Mouse (Mus musculus): ENCODE data around the gene Chil5. TPM values are rescaled to one million over a fixed set of nuclear protein-coding genes. Genes with fewer than 3 reads are reported as not detected.
"Not testable (repeated sequence)": the region's sequence is repeated elsewhere in the genome, so short reads cannot be mapped to it uniquely, and the experiment has no call there.

Chil5 gene
- polyA plus RNA-seq (2014; fragmentation: Nextera tagmentation; extraction: Ambion mirVana) = 0.34 TPM in 1 of 2 replicates, not detected in the other

GRCm38 (mm10) chr3:106032781-106033180 is at the start of gene Chil5:
TSS of gene Chil5 (minus strand) at chr3:106032814.
- no peak within 1 kb of the TSS for H3K9ac ChIP-seq (ENCODE audit: low read length)
- WGBS = 59% methylated on average over 1 of the region's 1 CpGs
- no peaks in the 10 kb centered on the region for H3K36me3 ChIP-seq (ENCODE audit: control insufficient read depth, insufficient read depth, low read length)
- H3K4me2 ChIP-seq (ENCODE audit: low read length) = no peak within 1 kb of the TSS
- H3K27me3 ChIP-seq (ENCODE audit: control insufficient read depth, insufficient read depth, low read length) = no peaks in the 10 kb centered on the region
- H3K4me3 ChIP-seq (ENCODE audit: control insufficient read depth in 1 of 2, insufficient read depth in 1 of 2, low read depth in 1 of 2, low read length in 2 of 2) = no peak within 1 kb of the TSS
- H3K27ac ChIP-seq (replicated peaks in 1 of 2; ENCODE audit: control insufficient read depth in 1 of 2, insufficient read depth in 1 of 2, low read depth in 2 of 2, low read length in 2 of 2) = no peak within 1 kb of the TSS
- H3K9me3 ChIP-seq (ENCODE audit: control insufficient read depth, low read length) = no peaks in the 10 kb centered on the region
- ATAC-seq (ENCODE audit: insufficient number of reproducible peaks, insufficient read depth, low FRiP score, low read depth) = no peak
- no peaks in the 10 kb centered on the region for H3K4me1 ChIP-seq (ENCODE audit: control insufficient read depth in 2 of 2, insufficient read depth in 2 of 2, low read length in 2 of 2)

DNA sequence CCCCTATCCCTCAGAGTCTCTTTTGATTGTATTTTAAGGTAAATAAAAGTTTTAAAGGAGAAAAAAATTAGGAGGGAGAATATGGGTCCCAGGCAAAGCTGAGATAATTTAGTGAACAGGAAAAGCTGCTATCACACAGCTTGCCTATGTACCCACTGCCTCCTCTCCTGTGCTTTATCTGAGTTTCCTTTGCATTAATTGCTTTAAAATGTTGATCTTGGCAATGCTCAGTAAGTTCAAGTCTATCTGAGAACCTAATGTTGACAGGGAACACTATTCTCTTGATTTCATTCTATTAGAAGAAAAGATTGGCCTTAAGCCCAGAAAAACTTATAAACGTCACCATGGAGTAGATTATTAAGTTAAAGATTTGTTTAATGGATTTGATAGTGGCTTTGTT is 42.2 kb upstream of the Chil5 start:
- Histone ChIP-seq H3K9me3 (ENCODE audit: control insufficient read depth, low read length) (no peaks in the 10 kb centered on the region), H3K4me2 (ENCODE audit: low read length) (no peak overlapping the region), H3K27ac (replicated peaks in 1 of 2; ENCODE audit: control insufficient read depth in 1 of 2, insufficient read depth in 1 of 2, low read depth in 2 of 2, low read length in 2 of 2) (no peak overlapping the region), H3K9ac (ENCODE audit: low read length) (no peak overlapping the region), H3K4me3 (ENCODE audit: control insufficient read depth in 1 of 2, insufficient read depth in 1 of 2, low read depth in 1 of 2, low read length in 2 of 2) (no peak overlapping the region), H3K36me3 (ENCODE audit: control insufficient read depth, insufficient read depth, low read length) (no peaks in the 10 kb centered on the region), H3K27me3 (ENCODE audit: control insufficient read depth, insufficient read depth, low read length) (no peaks in the 10 kb centered on the region), H3K4me1 (ENCODE audit: control insufficient read depth in 2 of 2, insufficient read depth in 2 of 2, low read length in 2 of 2) (no peaks in the 10 kb centered on the region)
- ATAC-seq (ENCODE audit: insufficient number of reproducible peaks, insufficient read depth, low FRiP score, low read depth) = no peak
- WGBS = 47% methylated on average over 1 of the region's 1 CpGs

GRCm38 (mm10) chr3:106070994-106071393 is 38.4 kb upstream of the Chil5 start:
- Histone ChIP-seq H3K9ac (ENCODE audit: low read length) (no peak overlapping the region), H3K4me2 (ENCODE audit: low read length) (no peak overlapping the region), H3K36me3 (ENCODE audit: control insufficient read depth, insufficient read depth, low read length) (no peaks in the 10 kb centered on the region), H3K27ac (replicated peaks in 1 of 2; ENCODE audit: control insufficient read depth in 1 of 2, insufficient read depth in 1 of 2, low read depth in 2 of 2, low read length in 2 of 2) (no peak overlapping the region), H3K4me3 (ENCODE audit: control insufficient read depth in 1 of 2, insufficient read depth in 1 of 2, low read depth in 1 of 2, low read length in 2 of 2) (no peak overlapping the region), H3K4me1 (ENCODE audit: control insufficient read depth in 2 of 2, insufficient read depth in 2 of 2, low read length in 2 of 2) (no peaks in the 10 kb centered on the region), H3K9me3 (ENCODE audit: control insufficient read depth, low read length) (no peaks in the 10 kb centered on the region), H3K27me3 (ENCODE audit: control insufficient read depth, insufficient read depth, low read length) (no peaks in the 10 kb centered on the region)
- ATAC-seq (ENCODE audit: insufficient number of reproducible peaks, insufficient read depth, low FRiP score, low read depth) = no peak
- WGBS = 70% methylated on average over 2 of the region's 2 CpGs

- 27% methylated on average over 5 of the region's 5 CpGs for WGBS
- not testable (repeated sequence) for H3K4me3 ChIP-seq (ENCODE audit: control insufficient read depth in 1 of 2, insufficient read depth in 1 of 2, low read depth in 1 of 2, low read length in 2 of 2); H3K4me2 ChIP-seq (ENCODE audit: low read length); H3K27ac ChIP-seq (replicated peaks in 1 of 2; ENCODE audit: control insufficient read depth in 1 of 2, insufficient read depth in 1 of 2, low read depth in 2 of 2, low read length in 2 of 2); H3K4me1 ChIP-seq (ENCODE audit: control insufficient read depth in 2 of 2, insufficient read depth in 2 of 2, low read length in 2 of 2); H3K9me3 ChIP-seq (ENCODE audit: control insufficient read depth, low read length); H3K9ac ChIP-seq (ENCODE audit: low read length); ATAC-seq (ENCODE audit: insufficient number of reproducible peaks, insufficient read depth, low FRiP score, low read depth); H3K27me3 ChIP-seq (ENCODE audit: control insufficient read depth, insufficient read depth, low read length); H3K36me3 ChIP-seq (ENCODE audit: control insufficient read depth, insufficient read depth, low read length)
Measured at GRCm38 (mm10) chr3:106067707-106068106, 35.1 kb upstream of the Chil5 start.

DNA sequence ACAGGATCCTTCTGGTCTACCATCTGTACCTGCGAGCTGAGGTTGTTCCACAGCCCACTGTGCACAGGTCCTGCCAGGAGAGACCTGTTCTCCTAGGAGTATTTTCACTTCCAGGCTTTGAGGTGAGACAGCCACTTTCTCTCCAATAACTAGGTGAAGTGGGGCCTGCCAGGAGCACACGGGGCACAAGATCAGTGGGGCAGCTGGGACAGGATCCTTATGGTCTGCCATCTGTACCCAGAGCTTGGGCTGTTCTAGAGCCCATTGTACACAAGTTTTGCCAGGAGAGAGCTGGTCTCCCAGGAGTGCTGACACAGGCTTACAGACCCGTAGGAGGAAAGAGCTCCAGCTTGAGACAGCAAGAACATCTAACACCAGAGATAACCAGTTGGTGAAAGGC is 25.4 kb upstream of the Chil5 start:
- Histone ChIP-seq H3K27ac (replicated peaks in 1 of 2; ENCODE audit: control insufficient read depth in 1 of 2, insufficient read depth in 1 of 2, low read depth in 2 of 2, low read length in 2 of 2) (no peak overlapping the region), H3K4me1 (ENCODE audit: control insufficient read depth in 2 of 2, insufficient read depth in 2 of 2, low read length in 2 of 2) (no peaks in the 10 kb centered on the region), H3K4me3 (ENCODE audit: control insufficient read depth in 1 of 2, insufficient read depth in 1 of 2, low read depth in 1 of 2, low read length in 2 of 2) (no peak overlapping the region), H3K27me3 (ENCODE audit: control insufficient read depth, insufficient read depth, low read length) (no peaks in the 10 kb centered on the region), H3K9ac (ENCODE audit: low read length) (no peak overlapping the region), H3K9me3 (ENCODE audit: control insufficient read depth, low read length) (no peaks in the 10 kb centered on the region), H3K36me3 (ENCODE audit: control insufficient read depth, insufficient read depth, low read length) (no peaks in the 10 kb centered on the region), H3K4me2 (ENCODE audit: low read length) (no peak overlapping the region)
- WGBS = 64% methylated on average over 3 of the region's 3 CpGs
- ATAC-seq (ENCODE audit: insufficient number of reproducible peaks, insufficient read depth, low FRiP score, low read depth) = no peak

DNA sequence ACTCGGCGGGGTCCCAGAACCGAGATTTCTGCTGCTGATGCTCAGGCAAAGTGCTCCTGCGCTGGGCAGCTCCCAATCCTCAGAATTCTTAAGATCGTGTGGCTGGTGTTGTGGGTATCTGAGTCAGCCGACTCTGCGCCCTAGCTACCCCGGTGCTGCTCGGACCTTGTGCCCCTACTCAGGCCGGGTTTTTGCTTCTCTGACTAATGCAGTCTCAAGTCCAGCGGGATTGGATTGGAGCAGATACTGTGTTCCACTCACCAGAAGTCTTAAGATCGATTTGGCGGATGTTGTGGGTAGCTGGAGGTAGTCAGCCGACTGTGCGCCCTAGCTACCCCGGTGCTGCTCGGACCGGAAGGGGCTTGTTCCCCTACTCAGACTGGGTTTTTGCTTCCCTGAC is 19.3 kb upstream of the Chil5 start:
- Histone ChIP-seq H3K4me3 (ENCODE audit: control insufficient read depth in 1 of 2, insufficient read depth in 1 of 2, low read depth in 1 of 2, low read length in 2 of 2) (no peak overlapping the region), H3K4me1 (ENCODE audit: control insufficient read depth in 2 of 2, insufficient read depth in 2 of 2, low read length in 2 of 2) (no peaks in the 10 kb centered on the region), H3K36me3 (ENCODE audit: control insufficient read depth, insufficient read depth, low read length) (no peaks in the 10 kb centered on the region), H3K9me3 (ENCODE audit: control insufficient read depth, low read length) (no peaks in the 10 kb centered on the region), H3K4me2 (ENCODE audit: low read length) (no peak overlapping the region), H3K27me3 (ENCODE audit: control insufficient read depth, insufficient read depth, low read length) (no peaks in the 10 kb centered on the region), H3K27ac (replicated peaks in 1 of 2; ENCODE audit: control insufficient read depth in 1 of 2, insufficient read depth in 1 of 2, low read depth in 2 of 2, low read length in 2 of 2) (no peak overlapping the region), H3K9ac (ENCODE audit: low read length) (no peak overlapping the region)
- ATAC-seq (ENCODE audit: insufficient number of reproducible peaks, insufficient read depth, low FRiP score, low read depth) = no peak
- 41% methylated on average over 18 of the region's 18 CpGs for WGBS

GRCm38 (mm10) chr3:106040306-106040705 is 7.7 kb upstream of the Chil5 start:
- 58% methylated on average over 2 of the region's 2 CpGs for WGBS
- Histone ChIP-seq H3K4me1 (ENCODE audit: control insufficient read depth in 2 of 2, insufficient read depth in 2 of 2, low read length in 2 of 2) (no peaks in the 10 kb centered on the region), H3K4me2 (ENCODE audit: low read length) (no peak overlapping the region), H3K9ac (ENCODE audit: low read length) (no peak overlapping the region), H3K27me3 (ENCODE audit: control insufficient read depth, insufficient read depth, low read length) (no peaks in the 10 kb centered on the region), H3K36me3 (ENCODE audit: control insufficient read depth, insufficient read depth, low read length) (no peaks in the 10 kb centered on the region), H3K9me3 (ENCODE audit: control insufficient read depth, low read length) (no peaks in the 10 kb centered on the region), H3K4me3 (ENCODE audit: control insufficient read depth in 1 of 2, insufficient read depth in 1 of 2, low read depth in 1 of 2, low read length in 2 of 2) (no peak overlapping the region), H3K27ac (replicated peaks in 1 of 2; ENCODE audit: control insufficient read depth in 1 of 2, insufficient read depth in 1 of 2, low read depth in 2 of 2, low read length in 2 of 2) (no peak overlapping the region)
- ATAC-seq (ENCODE audit: insufficient number of reproducible peaks, insufficient read depth, low FRiP score, low read depth) = no peak

DNA sequence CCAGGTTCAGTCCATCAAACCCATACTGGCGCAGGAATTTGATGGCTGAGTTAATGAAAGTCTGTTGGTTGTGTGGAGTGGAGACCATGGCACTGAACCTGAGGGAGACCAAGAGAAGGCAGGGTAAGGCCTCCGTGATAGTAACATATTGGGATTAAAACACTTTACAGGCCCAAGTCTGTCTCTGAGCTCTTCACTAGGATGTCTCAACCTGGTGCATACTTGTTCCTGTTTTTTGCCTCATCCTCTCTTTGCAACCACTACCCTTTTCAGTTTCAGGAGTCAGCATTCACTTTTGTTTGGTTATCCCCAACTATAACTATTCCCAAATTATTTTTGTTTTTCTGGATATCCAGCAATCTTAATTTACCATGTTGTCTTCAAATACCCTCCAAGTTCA is 8.5 kb downstream of the Chil5 start:
- no peaks in the 10 kb centered on the region for H3K36me3 ChIP-seq (ENCODE audit: control insufficient read depth, insufficient read depth, low read length)
- no peak overlapping the region for H3K9ac ChIP-seq (ENCODE audit: low read length)
- no peaks in the 10 kb centered on the region for H3K9me3 ChIP-seq (ENCODE audit: control insufficient read depth, low read length)
- no peak overlapping the region for H3K4me3 ChIP-seq (ENCODE audit: control insufficient read depth in 1 of 2, insufficient read depth in 1 of 2, low read depth in 1 of 2, low read length in 2 of 2)
- no peaks in the 10 kb centered on the region for H3K27me3 ChIP-seq (ENCODE audit: control insufficient read depth, insufficient read depth, low read length)
- no peak for ATAC-seq (ENCODE audit: insufficient number of reproducible peaks, insufficient read depth, low FRiP score, low read depth)
- H3K4me1 ChIP-seq (ENCODE audit: control insufficient read depth in 2 of 2, insufficient read depth in 2 of 2, low read length in 2 of 2) = no peaks in the 10 kb centered on the region
- no peak overlapping the region for H3K4me2 ChIP-seq (ENCODE audit: low read length)
- WGBS = 75% methylated on average over 2 of the region's 2 CpGs
- no peak overlapping the region for H3K27ac ChIP-seq (replicated peaks in 1 of 2; ENCODE audit: control insufficient read depth in 1 of 2, insufficient read depth in 1 of 2, low read depth in 2 of 2, low read length in 2 of 2)

Data from heart, embryonic 14.5 days (tissue).